Mouse (Mus musculus) forebrain, embryonic 16.5 days (tissue): Measurements from ENCODE around the gene Brip1. TPM values are rescaled to one million over a fixed set of nuclear protein-coding genes. Genes with fewer than 3 reads are reported as not detected.

Experiments used
- ATAC-seq: fragments of 200-750 bp; cut with Nextera tagmentation; 2 replicates; pipeline ENCODE4 v1.8.0; 2017; ENCODE audit warnings: mild to moderate bottlenecking, moderate library complexity
- H3K27ac ChIP-seq: fragments of 300-500 bp; sonication (generic); 2 replicates; pipeline ENCODE4 v1.5.1; 2014; ENCODE audit warnings: low read length, control low read depth
- H3K27me3 ChIP-seq: fragments of 300-500 bp; sonication (generic); replicated peaks from 2 replicates; pipeline ENCODE4 v1.6.1; 2014; ENCODE audit warnings: low read length; ENCODE audit not compliant: control insufficient read depth, insufficient read depth
- H3K36me3 ChIP-seq: fragments of 300-500 bp; sonication (generic); 2 replicates; pipeline ENCODE4 v1.6.1; 2014; ENCODE audit not compliant: control insufficient read depth, insufficient read depth
- H3K4me1 ChIP-seq: fragments of 300-500 bp; sonication (generic); replicated peaks from 2 replicates; pipeline ENCODE4 v1.6.1; 2014; ENCODE audit warnings: low read length; ENCODE audit not compliant: control insufficient read depth, insufficient read depth
- H3K4me2 ChIP-seq: fragments of 300-500 bp; sonication (generic); 2 replicates; pipeline ENCODE4 v1.6.1; 2014; ENCODE audit warnings: mild to moderate bottlenecking, low read length, control low read depth
- H3K4me3 ChIP-seq: fragments of 300-500 bp; sonication (generic); replicated peaks from 2 replicates; pipeline ENCODE4 v1.5.1; 2014; ENCODE audit warnings: mild to moderate bottlenecking, low read length, control low read depth
- H3K9ac ChIP-seq: fragments of 300-500 bp; sonication (generic); replicated peaks from 2 replicates; pipeline ENCODE4 v1.6.1; 2014; ENCODE audit warnings: low read depth, low read length, control low read depth
- H3K9me3 ChIP-seq: fragments of 300-500 bp; sonication (generic); 2 replicates; pipeline ENCODE4 v1.6.1; 2016; ENCODE audit warnings: low read length; ENCODE audit not compliant: control insufficient read depth
- WGBS: fragments of 180-500 bp; shearing (Covaris S2); extraction: QIAGEN DNeasy Blood & Tissue Kit; methylation state at CpG from one replicate; pipeline ENCODE4 v1.1.7; 2014; 5-methylcytosine and 5-hydroxymethylcytosine counted together
- polyA plus RNA-seq: library from polyadenylated mRNA; unstranded; fragments of >200 nt; fragmentation: Nextera tagmentation; extraction: Ambion mirVana; gene quantifications from 2 replicates; pipeline ENCODE4 v1.2.1, GENCODE M21; 2015

Gene Brip1
- polyA plus RNA-seq, 1 experiment from 2014 or later = 2.9 TPM

DNA sequence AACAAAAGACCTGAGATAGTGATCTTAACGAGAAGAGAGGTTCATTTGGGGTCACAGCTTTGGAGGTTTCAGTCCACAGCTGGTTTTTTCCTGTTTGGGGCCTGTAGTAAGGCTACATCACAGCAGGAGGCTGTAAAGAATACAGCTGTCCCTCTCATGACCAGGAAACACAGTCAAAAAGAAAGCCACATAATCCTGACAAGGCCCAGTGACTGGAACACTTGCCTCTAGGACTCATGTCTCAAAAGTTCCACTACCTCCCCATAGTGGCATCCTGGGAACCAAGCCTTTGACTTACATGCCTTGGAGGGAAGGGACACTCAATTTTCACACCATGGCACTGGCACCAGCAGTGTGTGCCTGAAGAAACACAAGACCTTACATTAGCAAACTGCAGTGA, 181.0 kb downstream of the Brip1 start:
- Histone ChIP-seq H3K9me3 (no peaks in the 10 kb centered on the region), H3K27ac (no peak overlapping the region), H3K4me2 (no peak overlapping the region), H3K9ac (no peak overlapping the region), H3K36me3 (no peaks in the 10 kb centered on the region), H3K27me3 (no peaks in the 10 kb centered on the region), H3K4me1 (peaks cover 4% of the 10 kb centered on the region), H3K4me3 (no peak overlapping the region)
- 39% methylated on average over 1 of the region's 1 CpGs for WGBS
- ATAC-seq = no peak

- no peak overlapping the region for H3K4me3 ChIP-seq
These were observed 184.8 kb downstream of the Brip1 start for GRCm38 (mm10) chr11:86016242-86016641.

GRCm38 (mm10) chr11:86013087-86013486, 187.9 kb downstream of the Brip1 start:
- no peak overlapping the region for H3K4me3 ChIP-seq
- no peak overlapping the region for H3K4me2 ChIP-seq
- ATAC-seq = no peak
- H3K27ac ChIP-seq = no peak overlapping the region
- H3K36me3 ChIP-seq = no peaks in the 10 kb centered on the region
- H3K9me3 ChIP-seq = no peaks in the 10 kb centered on the region
- 85% methylated on average over 2 of the region's 2 CpGs for WGBS
- H3K27me3 ChIP-seq = no peaks in the 10 kb centered on the region
- no peaks in the 10 kb centered on the region for H3K4me1 ChIP-seq
- H3K9ac ChIP-seq = no peak overlapping the region

More at GRCm38 (mm10) chr11:86016242-86016641, 184.8 kb downstream of the Brip1 start:
- no peak for ATAC-seq
- H3K4me2 ChIP-seq = no peak overlapping the region
- WGBS = 89% methylated on average over 11 of the region's 11 CpGs
- no peaks in the 10 kb centered on the region for H3K36me3 ChIP-seq
- no peaks in the 10 kb centered on the region for H3K27me3 ChIP-seq
- H3K4me1 ChIP-seq = no peaks in the 10 kb centered on the region
- no peaks in the 10 kb centered on the region for H3K9me3 ChIP-seq
- H3K9ac ChIP-seq = no peak overlapping the region
- no peak overlapping the region for H3K27ac ChIP-seq

- Histone ChIP-seq H3K27me3 (no peaks in the 10 kb centered on the region), H3K9ac (no peak overlapping the region), H3K4me3 (no peak overlapping the region), H3K9me3 (no peaks in the 10 kb centered on the region), H3K36me3 (no peaks in the 10 kb centered on the region), H3K27ac (no peak overlapping the region), H3K4me1 (no peaks in the 10 kb centered on the region), H3K4me2 (no peak overlapping the region)
- WGBS = 81% methylated on average over 4 of the region's 4 CpGs
- no peak for ATAC-seq
These were observed 190.5 kb downstream of the Brip1 start for GRCm38 (mm10) chr11:86010458-86010857.

DNA sequence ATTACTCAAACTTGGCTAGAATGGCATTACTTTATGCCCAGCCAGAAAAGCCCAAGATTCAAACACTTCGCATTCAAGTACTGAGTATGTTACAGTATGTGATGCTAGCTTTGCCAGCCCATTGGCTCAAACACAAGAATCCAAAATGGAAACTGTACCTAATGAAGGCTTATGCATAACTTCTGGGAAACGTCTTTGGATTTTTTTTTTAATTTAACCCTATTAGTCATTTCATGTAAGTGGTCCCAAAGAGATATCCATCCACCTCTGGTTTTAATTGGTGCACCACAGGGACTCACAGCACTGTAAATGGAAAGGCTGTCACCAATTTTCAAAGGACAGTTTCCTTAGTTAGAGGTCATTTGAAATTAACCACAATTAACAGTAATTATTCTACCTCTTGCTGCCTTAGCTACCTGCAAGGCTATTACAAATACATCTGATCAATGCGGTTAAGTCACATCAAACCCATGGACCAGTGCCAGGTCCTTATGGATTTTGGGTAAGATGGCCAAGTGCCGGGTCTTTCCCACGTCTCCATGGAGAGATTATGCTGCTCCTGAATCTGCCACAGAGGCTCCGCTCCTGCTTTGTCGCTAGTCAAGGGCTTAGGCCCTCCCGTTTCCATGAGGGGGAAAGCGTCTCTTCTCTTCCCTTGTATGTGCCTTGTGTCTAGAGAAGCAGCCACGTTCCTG, 192.6 kb downstream of the Brip1 start:
- Histone ChIP-seq H3K27me3 (0 out of 2 replicates have a peak, but pooled peaks cover 3% of the 10 kb centered on the region), H3K9ac (no peak overlapping the region), H3K4me2 (no peak overlapping the region), H3K4me1 (no peaks in the 10 kb centered on the region), H3K9me3 (no peaks in the 10 kb centered on the region), H3K4me3 (no peak overlapping the region), H3K27ac (no peak overlapping the region), H3K36me3 (no peaks in the 10 kb centered on the region)
- peak; percentile 47; the same call in 1 of the 2 replicates for ATAC-seq
- WGBS = 44% methylated on average over 10 of the region's 10 CpGs

Other genes with a start within 250 kb of the Brip1 start
- gene Ints2, start 56.4 kb upstream of the Brip1 start, polyA plus RNA-seq = 31.0 and 32.9 TPM in 2 replicates
- gene Med13, start 156.4 kb upstream of the Brip1 start, polyA plus RNA-seq = 13.2 and 15.2 TPM in 2 replicates